Mouse (Mus musculus) spleen, postnatal 4 days (tissue): ENCODE results near the gene Trp53.
"Not testable (repeated sequence)": the region's sequence is repeated elsewhere in the genome, so short reads cannot be mapped to it uniquely, and the experiment has no call there.

Experiments used
- DNase-seq, 2 experiments: peaks; one replicate each; pipeline ENCODE4 v3.0.0; 2022; ENCODE audit warnings: low spot score in 2 of 2

Trp53 gene

DNA sequence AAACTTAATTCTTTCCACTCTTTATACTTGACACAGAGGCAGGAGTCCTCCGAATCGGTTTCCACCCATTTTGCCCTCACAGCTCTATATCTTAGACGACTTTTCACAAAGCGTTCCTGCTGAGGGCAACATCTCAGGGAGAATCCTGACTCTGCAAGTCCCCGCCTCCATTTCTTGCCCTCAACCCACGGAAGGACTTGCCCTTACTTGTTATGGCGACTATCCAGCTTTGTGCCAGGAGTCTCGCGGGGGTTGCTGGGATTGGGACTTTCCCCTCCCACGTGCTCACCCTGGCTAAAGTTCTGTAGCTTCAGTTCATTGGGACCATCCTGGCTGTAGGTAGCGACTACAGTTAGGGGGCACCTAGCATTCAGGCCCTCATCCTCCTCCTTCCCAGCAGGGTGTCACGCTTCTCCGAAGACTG lies at the start of gene Trp53, which contains the start of gene Wrap53:
Gene Trp53 (plus strand): TSS at position 269 of the 424 bp plus-strand sequence.
Gene Wrap53 (minus strand): TSS at position 165 of the 424 bp plus-strand sequence.
- peak; percentile 90 to 92 for DNase-seq

DNA sequence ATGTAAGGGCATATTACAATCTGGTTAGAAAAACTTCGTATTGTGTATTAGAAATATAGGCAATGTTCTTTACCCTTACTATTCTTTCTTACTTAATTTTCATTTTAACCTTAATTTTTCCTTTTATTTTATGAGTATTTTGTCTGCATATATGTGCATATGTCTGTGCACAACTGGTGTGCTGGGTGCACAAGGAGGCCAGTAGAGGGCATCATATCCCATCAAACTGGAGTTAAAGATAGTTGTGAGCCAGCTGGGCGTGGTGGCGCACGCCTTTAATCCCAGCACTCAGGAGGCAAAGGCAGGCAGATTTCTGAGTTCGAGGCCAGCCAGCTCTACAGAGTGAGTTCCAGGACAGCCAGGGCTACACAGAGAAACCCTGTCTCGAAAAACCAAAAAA lies 49.4 kb upstream of the Trp53 start:
- DNase-seq = not testable (repeated sequence)

DNA sequence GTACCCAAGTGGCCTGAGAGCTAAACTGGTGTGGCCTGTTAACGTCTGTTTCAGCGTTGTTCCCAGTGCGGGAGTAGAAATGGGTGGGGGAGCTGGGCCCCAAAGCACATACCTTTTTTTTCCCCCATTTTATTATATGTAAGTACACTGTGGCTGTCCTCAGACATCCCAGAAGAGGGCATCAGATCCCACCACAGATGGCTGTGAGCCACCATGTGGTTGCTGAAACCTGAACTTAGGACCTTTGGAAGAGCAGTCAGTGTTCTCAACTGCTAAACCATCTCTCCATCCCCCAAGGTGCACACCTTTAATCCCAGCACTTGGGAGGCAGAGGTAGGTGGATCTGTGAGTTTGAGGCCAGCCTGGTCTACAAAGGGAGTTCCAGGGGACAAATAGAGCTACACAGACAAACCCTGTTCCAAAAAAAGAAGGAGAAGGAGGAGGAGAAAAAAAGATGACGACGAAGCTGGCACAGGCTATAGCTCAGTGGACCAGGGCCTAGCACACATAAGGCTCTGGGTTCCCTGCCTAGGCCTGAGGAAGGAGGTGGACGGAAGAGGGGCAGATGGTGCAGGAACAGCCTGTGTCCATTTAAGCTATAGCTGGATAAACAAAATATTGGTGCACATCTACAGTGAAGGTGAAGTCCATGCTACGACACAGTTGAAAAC lies 47.5 kb upstream of the Trp53 start:
- no peak for DNase-seq

DNA sequence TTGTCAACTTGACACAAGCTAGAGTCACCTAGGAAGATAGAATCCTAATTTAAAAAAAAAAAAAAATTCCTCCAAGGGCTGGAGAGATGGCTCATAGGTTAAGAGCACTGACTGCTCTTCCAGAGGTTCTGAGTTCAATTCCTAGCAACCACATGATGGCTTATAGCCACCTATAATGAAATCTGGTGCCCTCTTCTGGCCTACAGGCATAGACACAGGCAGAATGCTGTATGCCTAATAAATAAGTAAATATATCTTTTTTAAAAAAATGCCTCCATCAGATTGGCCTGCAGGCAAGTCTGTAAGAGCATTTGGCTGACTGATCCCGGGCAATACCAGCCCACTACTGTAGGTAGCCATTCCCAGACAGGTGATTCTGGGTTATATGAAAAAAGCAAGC lies 45.2 kb upstream of the Trp53 start:
- DNase-seq = no peak

DNA sequence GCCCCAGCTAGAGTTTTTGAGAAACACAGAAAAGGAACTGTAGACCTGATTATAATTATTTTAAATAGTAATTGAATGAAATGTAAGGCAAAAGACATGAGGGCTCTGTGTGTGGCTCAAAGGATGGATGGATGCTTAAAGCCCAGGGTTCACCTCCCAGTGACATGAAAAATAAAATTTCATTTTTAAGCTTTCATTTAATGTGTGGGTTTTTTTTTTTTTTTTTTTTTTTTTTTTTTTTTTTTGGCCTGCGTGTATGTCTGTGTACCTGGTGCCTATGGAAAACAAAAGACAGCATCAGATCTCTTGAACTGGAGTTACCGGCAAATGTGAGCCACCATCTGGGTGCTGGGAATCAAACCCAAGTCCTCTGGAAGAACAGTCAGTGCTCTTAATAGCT lies 39.5 kb upstream of the Trp53 start:
- DNase-seq = no peak

DNA sequence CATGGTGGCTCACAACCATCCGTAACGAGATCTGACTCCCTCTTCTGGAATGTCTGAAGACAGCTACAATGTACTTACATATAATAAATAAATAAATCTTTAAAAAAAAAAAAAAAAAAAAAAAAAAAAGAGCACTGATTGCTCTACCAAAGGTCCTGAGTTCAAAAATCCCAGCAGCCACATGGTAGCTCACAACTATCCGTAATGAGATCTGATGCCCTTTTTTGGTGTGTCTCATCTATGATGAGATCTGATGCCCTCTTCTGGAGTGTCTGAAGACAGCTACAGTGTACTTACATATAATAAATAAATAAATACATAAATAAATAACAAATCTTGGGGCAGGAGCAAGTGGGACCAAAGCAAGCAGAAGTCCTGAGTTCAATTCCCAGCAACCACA lies 38.4 kb upstream of the Trp53 start:
- DNase-seq = not testable (repeated sequence)

DNA sequence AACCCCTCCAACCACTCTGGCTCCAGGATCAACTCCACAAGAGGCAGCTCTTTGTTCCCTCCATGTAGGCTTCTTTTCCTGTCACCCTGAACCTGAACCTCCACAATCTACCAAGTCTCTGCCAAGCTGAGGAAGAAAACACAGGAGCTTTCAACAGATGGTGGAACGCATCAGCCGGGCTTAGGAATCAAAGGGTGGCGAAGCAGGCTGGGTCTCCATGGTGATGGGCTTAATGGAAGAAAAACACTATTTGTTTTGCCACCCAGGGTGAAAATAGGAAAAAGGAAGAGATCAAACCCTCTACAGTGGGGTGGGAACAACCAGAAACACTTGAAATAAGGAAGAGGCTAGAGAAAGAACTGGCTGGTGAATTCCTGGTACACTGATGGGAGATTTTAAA lies 36.6 kb upstream of the Trp53 start:
- no peak for DNase-seq

DNA sequence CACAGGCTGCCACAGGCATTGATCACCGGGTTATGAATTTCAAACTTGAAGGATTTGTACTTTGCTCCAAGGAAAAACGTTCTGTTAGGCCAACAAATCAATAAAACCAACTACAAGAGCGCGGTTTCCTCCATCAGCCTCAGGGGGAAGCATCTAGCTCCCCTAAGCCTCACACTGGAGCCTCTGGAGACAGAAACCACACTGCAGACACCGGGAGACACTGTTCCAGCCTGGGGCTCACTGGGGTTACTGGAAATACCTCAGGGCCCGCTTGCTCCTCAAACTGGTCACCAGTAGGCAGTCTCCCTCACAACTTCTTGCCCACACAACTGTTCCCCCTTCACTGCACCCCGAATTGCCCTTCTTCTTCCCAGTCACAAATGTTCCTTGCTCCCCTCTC lies 34.2 kb upstream of the Trp53 start:
- DNase-seq = no peak

DNA sequence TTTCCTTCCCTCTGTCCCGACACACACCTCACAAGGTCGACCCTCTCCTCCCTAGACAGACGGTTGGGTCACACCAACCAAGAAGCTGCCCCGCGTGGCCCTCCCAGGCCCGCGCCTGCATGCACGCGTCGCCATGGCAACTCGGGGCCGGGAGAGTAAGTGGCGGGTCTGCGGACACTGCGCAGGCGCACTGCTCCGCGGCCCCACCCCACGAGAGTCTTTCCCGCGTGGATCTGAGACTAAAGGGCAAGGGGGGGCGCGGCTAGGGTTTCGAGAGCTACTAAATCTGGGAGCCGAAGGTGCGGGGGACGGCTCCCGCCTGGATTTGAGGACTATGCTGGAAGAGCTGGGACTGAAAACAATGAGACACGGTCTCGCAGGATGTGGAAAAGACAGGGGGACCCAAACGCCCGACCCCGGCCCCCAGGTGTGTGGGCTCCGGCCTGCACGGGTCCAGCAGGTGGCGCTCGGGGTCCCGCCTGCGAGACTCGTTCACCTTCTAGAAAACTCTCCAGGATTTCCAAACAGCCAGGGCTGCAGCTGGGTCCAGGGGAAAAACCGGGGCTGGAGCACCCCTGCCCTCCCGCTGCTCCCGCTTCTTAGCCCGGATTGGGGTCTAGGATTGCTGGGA lies 33.6 kb upstream of the Trp53 start:
- DNase-seq = peak; percentile 56 to 83

DNA sequence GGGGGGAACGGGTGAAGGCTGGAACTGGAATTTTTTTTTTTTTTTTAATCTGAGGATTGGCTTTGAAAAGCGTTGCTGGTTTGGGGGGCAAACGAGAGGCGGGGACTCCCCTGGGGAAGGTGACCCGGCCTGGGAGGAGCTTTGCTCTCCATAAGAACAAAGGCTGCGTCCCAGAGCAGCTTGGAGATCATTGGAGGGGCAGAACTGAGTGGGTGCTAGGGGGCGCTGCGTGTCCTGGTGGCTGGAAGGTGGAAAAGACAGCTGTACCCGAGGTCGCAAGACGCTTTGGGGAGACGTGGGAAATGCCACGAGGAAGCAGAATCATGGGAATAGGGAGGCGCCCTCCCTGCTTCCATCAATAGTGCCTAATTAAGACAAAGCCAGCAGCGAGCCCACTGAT lies 33.1 kb upstream of the Trp53 start:
- DNase-seq = peak in 1 of 2 experiments; percentile 74

DNA sequence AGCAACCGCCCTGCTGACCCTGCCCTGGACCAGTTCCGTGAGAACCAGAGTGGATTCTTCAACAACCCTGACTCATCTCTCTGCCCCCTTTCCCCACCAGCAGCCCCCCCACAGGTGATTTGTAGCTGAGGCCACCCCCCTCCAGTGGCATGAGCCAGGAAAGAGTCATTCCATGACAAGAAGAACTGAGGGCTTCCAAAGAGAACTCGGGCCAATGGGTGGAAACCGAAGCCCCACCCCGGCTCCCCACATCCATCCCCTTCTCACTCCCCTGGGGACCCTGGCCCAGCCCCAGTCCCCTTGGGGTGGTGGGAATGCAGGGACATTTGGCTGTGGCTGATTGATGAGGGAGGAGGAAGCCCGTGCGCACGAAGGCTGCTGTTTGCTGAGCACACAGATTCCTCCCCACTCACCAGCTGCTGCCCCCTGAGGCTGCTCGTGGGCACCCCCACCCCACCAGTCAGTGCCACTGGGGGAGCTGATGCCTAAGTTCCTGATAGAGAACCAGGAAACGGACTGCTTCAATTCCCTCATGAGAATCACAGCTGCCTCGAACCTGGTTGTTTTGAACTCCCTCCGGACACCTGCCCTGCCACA lies 31.0 kb upstream of the Trp53 start, which contains the start of gene Dnah2:
Gene Dnah2 (minus strand): TSS at position 51 of the 597 bp plus-strand sequence.
- no peak for DNase-seq

DNA sequence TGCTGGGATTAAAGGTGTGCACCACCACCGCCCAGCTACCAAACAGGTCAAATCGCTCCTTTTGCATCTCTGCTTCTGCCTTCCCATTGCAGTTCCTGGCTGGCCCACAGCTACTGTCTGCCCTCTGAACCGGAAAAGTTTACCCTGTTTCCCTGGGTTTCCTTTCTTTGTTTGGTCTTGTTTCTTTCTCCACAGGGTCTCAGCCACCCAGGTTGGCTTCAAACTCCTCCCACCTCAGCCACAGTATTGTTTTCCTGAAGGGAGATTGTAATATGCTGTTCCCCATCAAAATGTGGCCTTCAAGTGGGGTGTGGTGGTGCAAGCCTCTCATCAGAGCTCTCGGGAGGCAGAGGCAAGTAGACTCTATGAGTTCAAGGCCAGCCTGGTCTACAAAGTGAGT lies 28.8 kb upstream of the Trp53 start:
- DNase-seq = no peak

DNA sequence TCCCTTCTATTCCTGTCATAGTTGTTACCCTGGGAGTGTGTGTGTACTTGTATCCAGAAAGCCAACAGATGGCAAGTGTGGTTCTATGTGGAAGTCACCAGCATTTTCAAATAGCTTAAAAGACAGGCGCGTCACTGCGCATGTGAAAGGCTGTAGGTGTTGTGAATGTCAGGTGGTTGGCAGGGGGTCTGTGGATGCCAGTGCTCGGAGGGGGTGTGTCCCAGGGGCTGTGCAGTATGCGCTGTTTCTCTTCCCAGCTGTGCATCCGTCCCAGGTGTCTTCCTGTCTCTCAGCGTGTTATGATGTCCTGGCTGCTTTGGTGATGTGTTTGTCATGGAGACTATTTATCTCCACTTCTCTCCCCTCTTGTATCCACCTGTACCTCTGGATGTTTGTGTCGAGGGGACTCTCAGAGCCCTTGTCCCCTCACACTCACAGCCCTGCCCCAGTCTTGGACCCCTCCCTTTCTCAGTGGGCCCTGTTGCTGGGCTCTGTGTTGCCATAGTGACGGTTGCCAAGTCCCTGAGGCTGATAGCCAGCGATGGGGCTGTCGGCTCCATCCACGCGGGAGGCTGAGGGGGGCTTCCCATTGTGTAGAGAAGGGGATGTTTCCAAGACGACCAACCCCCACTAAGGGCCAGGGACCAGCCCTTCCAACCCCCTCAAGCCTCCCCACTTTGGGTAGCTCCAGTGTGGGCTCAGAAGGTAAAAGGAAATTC lies 27.4 kb upstream of the Trp53 start:
- DNase-seq = no peak

DNA sequence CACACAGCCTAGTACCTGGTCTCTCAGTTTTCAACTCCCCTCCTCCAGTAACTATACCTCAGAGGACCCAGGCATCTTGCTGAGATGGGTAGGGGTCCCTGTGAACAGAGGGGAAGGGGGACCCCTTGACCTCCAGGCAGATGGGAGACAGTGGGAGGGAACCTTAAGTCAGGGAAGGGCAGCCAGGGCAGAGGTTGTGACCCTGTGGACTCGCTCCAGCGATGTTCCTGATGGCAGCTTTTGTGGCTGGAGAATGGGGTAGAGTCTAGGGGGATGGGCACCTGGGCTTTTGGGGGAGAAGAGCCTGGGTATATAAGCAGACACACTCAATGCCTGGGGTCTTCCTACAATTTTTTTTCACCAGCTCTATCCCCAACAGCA lies 26.8 kb upstream of the Trp53 start:
- no peak for DNase-seq

DNA sequence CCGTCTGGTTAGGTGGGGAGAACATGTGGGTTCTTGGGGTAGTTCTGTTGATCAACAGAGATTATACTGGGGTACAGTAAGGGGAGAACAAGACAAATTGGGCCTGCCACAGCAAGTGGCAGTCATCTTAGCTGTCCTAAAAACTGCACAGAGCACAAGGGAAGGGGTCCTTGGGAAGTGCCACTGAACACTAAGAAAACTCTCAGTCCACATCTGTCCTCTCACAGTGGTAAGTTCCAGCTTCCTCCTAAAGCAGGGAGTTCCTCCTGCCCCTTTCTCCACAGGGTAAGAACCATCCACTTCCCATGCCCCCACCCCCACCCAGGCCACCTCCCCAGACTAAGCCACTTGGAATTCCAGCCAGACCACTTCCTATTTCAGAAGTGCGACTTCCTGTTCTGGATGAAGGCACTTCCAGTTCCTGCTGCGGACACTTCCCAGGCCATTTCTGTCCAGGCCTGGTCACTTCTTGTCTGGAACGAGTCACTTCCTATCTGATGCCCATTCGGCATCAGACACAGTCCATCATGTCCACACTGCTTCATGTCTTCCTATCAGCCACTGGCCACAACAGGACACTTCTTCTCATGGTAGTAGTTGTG lies 25.5 kb upstream of the Trp53 start:
- DNase-seq = no peak

DNA sequence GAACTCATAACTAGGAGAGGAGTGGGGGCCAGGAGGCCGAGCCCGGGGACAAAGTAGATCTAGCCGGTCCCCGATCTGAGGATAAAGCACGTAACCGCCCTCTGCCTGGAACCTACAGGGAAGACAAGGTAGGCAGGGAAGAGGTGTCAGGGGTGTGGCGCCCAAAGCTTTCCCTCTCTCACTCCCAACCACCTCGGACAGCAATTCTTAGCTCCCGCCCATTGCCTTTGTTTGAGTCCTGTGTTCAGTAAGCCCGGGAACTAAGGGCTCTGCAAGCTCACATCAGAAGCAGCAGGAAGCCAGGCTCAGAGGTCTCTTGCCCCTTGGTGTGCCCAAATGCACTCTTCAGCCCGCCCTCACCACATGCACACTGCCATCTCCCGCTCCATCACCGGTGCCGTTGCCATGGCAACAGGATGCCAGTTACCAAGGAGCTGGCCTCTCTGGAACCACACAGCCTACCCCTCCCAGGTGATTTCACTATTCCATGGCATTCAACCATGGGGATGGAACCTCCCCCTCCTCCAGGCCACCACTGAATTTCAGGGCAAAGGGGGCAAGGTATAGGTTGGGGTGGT lies 22.7 kb upstream of the Trp53 start:
- DNase-seq = no peak

DNA sequence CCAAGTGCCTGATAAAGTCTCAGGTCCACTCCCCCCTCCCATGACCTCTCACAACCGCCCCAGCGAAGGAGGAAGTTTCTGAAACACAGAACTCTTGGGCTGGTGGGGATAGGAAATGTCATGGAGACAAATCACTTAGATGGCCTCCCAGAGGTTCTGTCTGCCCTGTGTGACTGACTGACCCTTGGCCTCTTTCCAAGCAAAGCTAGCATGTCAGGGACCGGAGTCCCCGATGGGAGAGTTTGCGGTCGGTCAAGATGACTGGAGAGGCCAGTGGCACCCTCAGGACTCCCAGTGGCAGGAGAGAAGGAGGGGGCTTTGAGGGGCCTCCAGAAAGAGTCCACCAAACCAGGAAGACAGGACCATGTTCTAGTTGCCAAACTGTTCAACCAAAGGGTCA lies 21.4 kb upstream of the Trp53 start:
- no peak for DNase-seq

DNA sequence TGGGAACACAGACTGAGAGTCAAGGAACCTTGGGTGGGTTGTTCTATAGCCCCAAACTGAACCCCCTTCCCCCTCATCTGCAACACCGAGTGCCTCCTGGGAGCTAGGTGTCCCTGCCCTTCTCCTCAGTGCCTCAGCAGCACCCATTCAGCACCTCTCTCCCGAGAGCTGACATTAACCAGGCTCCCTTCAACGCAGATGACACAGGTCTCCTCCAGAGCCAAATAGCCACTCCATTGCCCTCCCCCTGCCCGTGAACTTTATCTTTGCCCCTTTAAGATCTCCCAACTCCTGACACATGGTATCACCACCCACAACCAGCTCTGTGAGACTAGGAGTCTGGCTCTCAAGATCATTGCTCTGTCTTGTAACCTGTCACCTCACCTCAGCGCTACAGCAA lies 21.0 kb upstream of the Trp53 start:
- DNase-seq = no peak

DNA sequence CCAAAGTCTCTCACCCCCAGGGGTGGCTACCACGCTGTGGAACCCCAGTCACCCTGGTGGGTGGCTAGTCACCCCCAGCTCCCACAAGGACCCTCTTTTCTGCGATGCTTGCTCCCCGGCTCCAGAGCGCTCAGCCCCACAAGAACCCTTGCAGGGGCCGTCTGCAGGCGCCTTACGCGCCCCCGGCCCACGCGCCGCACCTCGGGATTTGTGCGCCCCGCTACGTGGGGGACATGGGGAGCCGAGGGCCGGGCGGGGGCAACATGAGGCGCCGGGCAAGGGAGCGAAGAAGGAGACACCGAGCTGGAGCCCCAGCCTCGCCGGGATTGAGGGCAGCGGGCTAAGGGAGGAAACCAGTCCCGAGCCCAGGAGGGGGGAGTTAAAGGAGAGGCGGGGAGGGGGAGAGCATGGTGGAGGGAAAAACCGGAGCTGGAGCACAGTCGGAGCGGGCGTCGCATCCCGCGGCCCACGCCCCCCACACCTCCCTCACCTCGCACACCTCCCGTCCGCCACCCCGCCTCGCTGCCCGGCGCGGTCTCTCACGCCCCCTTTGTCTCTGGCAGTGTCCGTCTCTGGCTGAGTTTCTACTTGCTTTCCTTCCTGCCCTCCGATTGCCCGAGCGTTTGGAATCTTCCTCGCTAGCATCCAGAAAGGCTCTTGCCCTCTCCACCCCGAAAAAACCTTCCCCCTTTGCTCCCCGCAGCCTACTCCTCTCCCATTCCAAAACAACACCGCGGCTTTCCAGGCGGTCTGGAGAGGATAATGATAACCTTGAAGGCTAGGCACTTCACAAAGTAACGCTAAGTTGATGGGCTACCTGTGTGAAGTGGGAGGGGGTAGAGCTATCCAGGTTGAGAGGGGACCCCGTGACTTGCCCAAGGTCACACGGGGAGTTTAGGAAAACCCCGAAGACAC lies 20.1 kb upstream of the Trp53 start, which contains the start of gene Efnb3:
Gene Efnb3 (minus strand): TSS at position 355 of the 915 bp plus-strand sequence.
- no peak for DNase-seq
